Mouse (Mus musculus): ENCODE measurements around the gene Klk15. TPM values are rescaled to one million over a fixed set of nuclear protein-coding genes. Genes with fewer than 3 reads are reported as not detected.

Klk15 gene
- polyA plus RNA-seq (2012; rRNA removed) (not detected in 2 replicates), polyA plus RNA-seq (2014; fragmentation: Nextera tagmentation; extraction: Ambion mirVana) (not detected in 2 replicates)

GRCm38 (mm10) chr7:43933440-43933839 lies at the start of gene Klk15:
TSS of gene Klk15 (plus strand) at chr7:43933740.
- Histone ChIP-seq H3K9ac (ENCODE audit: low read depth, low read length, severe bottlenecking) (no peak within 1 kb of the TSS), H3K27me3 (ENCODE audit: control insufficient read depth, insufficient read depth, low read length) (no peaks in the 10 kb centered on the region), H3K27ac (replicated peaks; ENCODE audit: low read depth, low read length) (no peak within 1 kb of the TSS), H3K4me1 (ENCODE audit: control insufficient read depth, insufficient read depth, low read length) (no peaks in the 10 kb centered on the region), H3K4me2 (replicated peaks; ENCODE audit: low read depth, low read length, severe bottlenecking) (no peak within 1 kb of the TSS), H3K36me3 (ENCODE audit: control insufficient read depth, insufficient read depth, low read length) (no peaks in the 10 kb centered on the region), H3K4me3 (replicated peaks; ENCODE audit: low read length) (no peak within 1 kb of the TSS), H3K9me3 (ENCODE audit: control insufficient read depth, low read length) (no peaks in the 10 kb centered on the region)
- 65% methylated on average over 2 of the region's 3 CpGs for WGBS
- ATAC-seq (ENCODE audit: low FRiP score, low read depth), result no peak
- DNase-seq (ENCODE audit: low spot score), result no peak
- no peak for TF ChIP-seq POLR2A (IDR thresholded peaks at IDR 0.05; ENCODE audit: borderline replicate concordance, extremely low read depth, insufficient read depth, insufficient read length)

DNA sequence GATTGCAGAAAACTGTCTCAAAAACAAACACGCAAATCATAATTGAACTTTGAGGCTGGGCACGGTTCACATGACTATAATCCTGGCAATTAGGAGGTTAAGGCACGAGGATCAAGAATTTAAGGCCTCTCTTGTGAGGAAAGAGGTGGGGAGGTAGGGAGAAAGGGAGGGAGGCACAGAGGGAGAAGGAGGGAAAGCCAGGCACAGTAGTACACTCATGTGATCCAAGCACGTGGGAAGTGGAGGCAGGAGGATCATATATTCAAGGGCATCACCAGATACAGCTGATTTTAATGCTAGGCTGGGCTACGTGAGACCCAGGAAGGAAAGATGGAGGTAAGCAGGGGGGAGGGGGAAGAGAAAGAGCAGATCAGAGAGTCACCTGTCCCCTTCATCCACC lies 42.2 kb upstream of the Klk15 start:
- ATAC-seq (ENCODE audit: low FRiP score, low read depth) (no peak), DNase-seq (ENCODE audit: low spot score) (no peak)
- Histone ChIP-seq H3K27ac (replicated peaks; ENCODE audit: low read depth, low read length) (no peak overlapping the region), H3K4me2 (replicated peaks; ENCODE audit: low read depth, low read length, severe bottlenecking) (no peak overlapping the region), H3K4me1 (ENCODE audit: control insufficient read depth, insufficient read depth, low read length) (no peaks in the 10 kb centered on the region), H3K9ac (ENCODE audit: low read depth, low read length, severe bottlenecking) (no peak overlapping the region), H3K4me3 (replicated peaks; ENCODE audit: low read length) (no peak overlapping the region), H3K9me3 (ENCODE audit: control insufficient read depth, low read length) (no peaks in the 10 kb centered on the region), H3K27me3 (ENCODE audit: control insufficient read depth, insufficient read depth, low read length) (no peaks in the 10 kb centered on the region), H3K36me3 (ENCODE audit: control insufficient read depth, insufficient read depth, low read length) (no peaks in the 10 kb centered on the region)
- no peak for TF ChIP-seq POLR2A (IDR thresholded peaks at IDR 0.05; ENCODE audit: borderline replicate concordance, extremely low read depth, insufficient read depth, insufficient read length)
- WGBS, result 42% methylated on average over 5 of the region's 5 CpGs

DNA sequence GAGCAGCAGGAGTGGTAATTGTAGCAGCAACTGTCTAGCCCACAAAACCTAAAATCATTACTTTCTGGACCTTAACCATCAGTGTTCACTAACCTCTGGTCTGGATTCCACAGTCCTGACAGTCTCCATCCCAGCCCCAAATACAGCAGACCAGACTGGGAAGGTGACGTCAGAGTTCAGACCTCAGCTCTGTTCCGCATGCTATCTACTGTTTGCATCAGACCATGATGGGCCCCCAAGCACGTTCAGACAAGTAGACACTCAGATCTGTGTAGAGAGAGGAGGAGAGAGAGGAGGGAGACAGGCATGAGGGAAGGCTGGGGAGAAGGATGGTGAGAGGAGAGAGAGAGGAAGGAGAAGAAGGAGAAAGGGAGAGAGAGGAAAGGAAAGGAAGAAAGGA lies 41.8 kb upstream of the Klk15 start:
- Histone ChIP-seq H3K36me3 (ENCODE audit: control insufficient read depth, insufficient read depth, low read length) (no peaks in the 10 kb centered on the region), H3K9ac (ENCODE audit: low read depth, low read length, severe bottlenecking) (no peak overlapping the region), H3K9me3 (ENCODE audit: control insufficient read depth, low read length) (no peaks in the 10 kb centered on the region), H3K4me3 (replicated peaks; ENCODE audit: low read length) (no peak overlapping the region), H3K27me3 (ENCODE audit: control insufficient read depth, insufficient read depth, low read length) (no peaks in the 10 kb centered on the region), H3K4me1 (ENCODE audit: control insufficient read depth, insufficient read depth, low read length) (no peaks in the 10 kb centered on the region), H3K4me2 (replicated peaks; ENCODE audit: low read depth, low read length, severe bottlenecking) (no peak overlapping the region), H3K27ac (replicated peaks; ENCODE audit: low read depth, low read length) (no peak overlapping the region)
- ATAC-seq (ENCODE audit: low FRiP score, low read depth) (no peak), DNase-seq (ENCODE audit: low spot score) (no peak)
- 61% methylated on average over 3 of the region's 3 CpGs for WGBS
- no peak for TF ChIP-seq POLR2A (IDR thresholded peaks at IDR 0.05; ENCODE audit: borderline replicate concordance, extremely low read depth, insufficient read depth, insufficient read length)

DNA sequence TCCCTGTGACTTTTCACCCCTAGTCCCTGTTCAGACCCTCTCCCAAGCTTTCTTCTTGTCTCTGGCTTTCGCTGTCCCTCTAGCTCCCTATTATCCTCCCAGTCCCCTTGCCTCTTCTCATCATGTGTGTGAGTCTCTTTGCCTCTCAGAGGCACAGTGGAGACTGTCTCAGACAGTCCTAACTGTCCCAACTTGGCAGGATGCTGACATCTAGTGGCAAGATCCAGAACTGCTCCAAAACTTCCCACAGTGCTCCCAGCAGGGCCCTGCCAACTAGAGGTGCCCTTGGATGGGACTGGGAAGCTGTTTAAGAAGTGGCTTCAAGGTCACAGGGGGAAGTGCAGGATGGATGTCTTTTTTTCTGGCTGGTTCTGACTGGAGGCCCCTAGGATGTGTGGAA lies 38.7 kb upstream of the Klk15 start:
- no peaks in the 10 kb centered on the region for H3K9me3 ChIP-seq (ENCODE audit: control insufficient read depth, low read length)
- 0% methylated on average over 1 of the region's 1 CpGs for WGBS
- TF ChIP-seq POLR2A (IDR thresholded peaks at IDR 0.05; ENCODE audit: borderline replicate concordance, extremely low read depth, insufficient read depth, insufficient read length), result no peak

DNA sequence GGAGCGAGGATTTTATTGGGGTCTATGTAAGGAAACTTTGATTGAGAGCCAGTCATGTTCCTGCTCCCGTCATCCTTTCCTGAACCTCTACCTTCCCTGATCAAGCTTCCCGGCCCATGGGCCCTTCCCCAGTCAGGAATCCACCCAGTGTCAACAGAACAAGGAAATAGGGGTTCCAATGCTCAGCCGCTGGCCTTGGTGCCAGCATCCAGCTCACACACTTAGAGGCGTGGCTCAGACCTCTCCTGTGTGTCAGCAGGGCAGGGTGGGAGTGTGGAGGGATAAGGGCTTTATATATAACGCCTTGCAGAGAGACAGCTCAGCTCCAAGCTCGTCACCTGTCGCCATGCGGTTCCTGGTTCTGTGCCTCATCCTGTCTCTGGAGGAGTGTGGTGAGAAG lies 18.7 kb upstream of the Klk15 start:
- H3K27ac ChIP-seq (replicated peaks; ENCODE audit: low read depth, low read length), result no peak overlapping the region
- no peaks in the 10 kb centered on the region for H3K4me1 ChIP-seq (ENCODE audit: control insufficient read depth, insufficient read depth, low read length)
- no peaks in the 10 kb centered on the region for H3K36me3 ChIP-seq (ENCODE audit: control insufficient read depth, insufficient read depth, low read length)
- no peak for DNase-seq (ENCODE audit: low spot score)
- H3K9ac ChIP-seq (ENCODE audit: low read depth, low read length, severe bottlenecking), result no peak overlapping the region
- no peak overlapping the region for H3K4me2 ChIP-seq (replicated peaks; ENCODE audit: low read depth, low read length, severe bottlenecking)
- TF ChIP-seq POLR2A (IDR thresholded peaks at IDR 0.05; ENCODE audit: borderline replicate concordance, extremely low read depth, insufficient read depth, insufficient read length), result no peak
- H3K4me3 ChIP-seq (replicated peaks; ENCODE audit: low read length), result no peak overlapping the region
- no peaks in the 10 kb centered on the region for H3K9me3 ChIP-seq (ENCODE audit: control insufficient read depth, low read length)
- 61% methylated on average over 9 of the region's 9 CpGs for WGBS
- no peaks in the 10 kb centered on the region for H3K27me3 ChIP-seq (ENCODE audit: control insufficient read depth, insufficient read depth, low read length)
- ATAC-seq (ENCODE audit: low FRiP score, low read depth), result no peak

More for the DNA sequence above, 38.7 kb upstream of the Klk15 start:
- no peak overlapping the region for H3K4me2 ChIP-seq (replicated peaks; ENCODE audit: low read depth, low read length, severe bottlenecking)
- DNase-seq (ENCODE audit: low spot score) (peak; percentile 90), ATAC-seq (ENCODE audit: low FRiP score, low read depth) (peak; percentile 77)
- H3K27me3 ChIP-seq (ENCODE audit: control insufficient read depth, insufficient read depth, low read length), result no peaks in the 10 kb centered on the region
- no peak overlapping the region for H3K4me3 ChIP-seq (replicated peaks; ENCODE audit: low read length)
- no peaks in the 10 kb centered on the region for H3K36me3 ChIP-seq (ENCODE audit: control insufficient read depth, insufficient read depth, low read length)
- no peak overlapping the region for H3K27ac ChIP-seq (replicated peaks; ENCODE audit: low read depth, low read length)
- no peaks in the 10 kb centered on the region for H3K4me1 ChIP-seq (ENCODE audit: control insufficient read depth, insufficient read depth, low read length)
- no peak overlapping the region for H3K9ac ChIP-seq (ENCODE audit: low read depth, low read length, severe bottlenecking)

GRCm38 (mm10) chr7:43918426-43918825 lies 15.1 kb upstream of the Klk15 start:
- ATAC-seq (ENCODE audit: low FRiP score, low read depth) (no peak), DNase-seq (ENCODE audit: low spot score) (no peak)
- H3K9me3 ChIP-seq (ENCODE audit: control insufficient read depth, low read length), result no peaks in the 10 kb centered on the region
- no peak overlapping the region for H3K27ac ChIP-seq (replicated peaks; ENCODE audit: low read depth, low read length)
- H3K4me1 ChIP-seq (ENCODE audit: control insufficient read depth, insufficient read depth, low read length), result no peaks in the 10 kb centered on the region
- H3K36me3 ChIP-seq (ENCODE audit: control insufficient read depth, insufficient read depth, low read length), result no peaks in the 10 kb centered on the region
- 86% methylated on average over 13 of the region's 13 CpGs for WGBS
- no peaks in the 10 kb centered on the region for H3K27me3 ChIP-seq (ENCODE audit: control insufficient read depth, insufficient read depth, low read length)
- no peak overlapping the region for H3K4me3 ChIP-seq (replicated peaks; ENCODE audit: low read length)
- H3K4me2 ChIP-seq (replicated peaks; ENCODE audit: low read depth, low read length, severe bottlenecking), result no peak overlapping the region
- H3K9ac ChIP-seq (ENCODE audit: low read depth, low read length, severe bottlenecking), result no peak overlapping the region
- TF ChIP-seq POLR2A (IDR thresholded peaks at IDR 0.05; ENCODE audit: borderline replicate concordance, extremely low read depth, insufficient read depth, insufficient read length), result no peak

All from limb, embryonic 14.5 days (tissue).